Mouse (Mus musculus): Measurements from ENCODE around the gene Xylb. TPM values are rescaled to one million over a fixed set of nuclear protein-coding genes. Genes with fewer than 3 reads are reported as not detected.
A peak's percentile ranks its signal among the peaks of the same experiment; 100 is the strongest.

Xylb gene
- polyA plus RNA-seq, 1 experiment from 2014 or later = 2.4 TPM

DNA sequence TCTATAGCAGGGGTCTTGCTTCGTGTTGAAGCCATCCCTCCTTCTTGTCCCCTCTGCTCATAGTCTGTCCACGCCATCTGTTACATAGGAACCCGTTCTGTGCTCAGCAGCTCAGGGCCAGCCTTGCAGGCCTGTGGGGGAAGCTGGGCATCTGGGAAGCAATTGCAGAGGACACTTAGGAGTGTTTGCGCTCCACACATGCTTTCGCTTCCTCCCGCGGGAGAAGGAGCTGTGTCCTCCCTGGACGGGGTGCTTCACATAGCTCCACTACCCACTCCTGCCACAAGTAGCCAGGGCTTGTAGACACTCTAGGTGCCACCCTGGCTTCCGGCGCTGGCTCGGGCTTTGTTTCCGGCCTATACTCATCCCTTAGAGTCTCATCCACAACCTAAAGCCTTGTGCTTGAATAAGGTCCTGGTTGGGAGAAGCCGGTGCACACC is 68.8 kb downstream of the Xylb start:
- H3K4me3 ChIP-seq = no peak overlapping the region
- peak overlapping the region; percentile 95 for H3K27ac ChIP-seq (ENCODE audit: poor library complexity, severe bottlenecking)
- H3K9me3 ChIP-seq (replicated peaks) = no peaks in the 10 kb centered on the region
- no peak for ATAC-seq (ENCODE audit: insufficient number of reproducible peaks, low FRiP score)
- H3K36me3 ChIP-seq = peaks cover 20% of the 10 kb centered on the region
- peaks cover 59% of the 10 kb centered on the region for H3K4me1 ChIP-seq (replicated peaks)
- 74% methylated on average over 13 of the region's 13 CpGs for WGBS
- no peaks in the 10 kb centered on the region for H3K27me3 ChIP-seq (replicated peaks)
- peak overlapping the region; percentile 51 for H3K9ac ChIP-seq
- peak overlapping the region; percentile 58 for H3K4me2 ChIP-seq

GRCm38 (mm10) chr9:119426483-119426882 is 69.3 kb downstream of the Xylb start:
- no peak overlapping the region for H3K9ac ChIP-seq

DNA sequence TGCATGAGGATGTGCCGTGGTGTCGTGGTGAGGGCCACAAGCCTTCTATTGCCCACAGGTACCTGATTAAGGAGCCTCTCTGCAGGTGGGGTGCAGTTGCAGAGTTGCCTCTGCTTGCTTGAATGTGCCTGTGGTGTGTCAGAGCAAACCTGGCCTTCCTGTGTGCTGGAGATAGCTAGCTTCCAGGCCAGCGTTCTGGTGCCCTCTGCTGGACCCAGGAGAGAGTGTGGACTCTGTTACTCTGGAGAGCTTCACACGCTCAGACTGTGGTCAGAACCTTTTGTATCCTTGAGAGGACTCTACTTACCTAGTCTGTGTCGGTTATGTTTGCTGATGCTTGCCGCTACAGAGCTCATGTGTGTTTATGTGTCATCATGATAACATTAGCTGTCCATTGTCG is 73.1 kb downstream of the Xylb start:
- WGBS = 48% methylated on average over 7 of the region's 7 CpGs
- Histone ChIP-seq H3K36me3 (peaks cover 51% of the 10 kb centered on the region), H3K9me3 (replicated peaks) (no peaks in the 10 kb centered on the region), H3K27me3 (replicated peaks) (no peaks in the 10 kb centered on the region), H3K4me2 (no peak overlapping the region), H3K4me1 (replicated peaks) (peaks cover 27% of the 10 kb centered on the region), H3K4me3 (no peak overlapping the region), H3K9ac (no peak overlapping the region), H3K27ac (ENCODE audit: poor library complexity, severe bottlenecking) (no peak overlapping the region)
- ATAC-seq (ENCODE audit: insufficient number of reproducible peaks, low FRiP score) = 0 out of 2 replicates have a peak, but pooled peaks have one; percentile 46

More at GRCm38 (mm10) chr9:119426483-119426882, 69.3 kb downstream of the Xylb start:
- Histone ChIP-seq H3K4me1 (replicated peaks) (peaks cover 59% of the 10 kb centered on the region), H3K4me2 (no peak overlapping the region), H3K36me3 (peaks cover 23% of the 10 kb centered on the region), H3K27ac (ENCODE audit: poor library complexity, severe bottlenecking) (peak overlapping the region; percentile 95), H3K4me3 (no peak overlapping the region), H3K9me3 (replicated peaks) (no peaks in the 10 kb centered on the region), H3K27me3 (replicated peaks) (no peaks in the 10 kb centered on the region)
- 65% methylated on average over 7 of the region's 7 CpGs for WGBS
- 0 out of 2 replicates have a peak, but pooled peaks have one; percentile 1 for ATAC-seq (ENCODE audit: insufficient number of reproducible peaks, low FRiP score)

DNA sequence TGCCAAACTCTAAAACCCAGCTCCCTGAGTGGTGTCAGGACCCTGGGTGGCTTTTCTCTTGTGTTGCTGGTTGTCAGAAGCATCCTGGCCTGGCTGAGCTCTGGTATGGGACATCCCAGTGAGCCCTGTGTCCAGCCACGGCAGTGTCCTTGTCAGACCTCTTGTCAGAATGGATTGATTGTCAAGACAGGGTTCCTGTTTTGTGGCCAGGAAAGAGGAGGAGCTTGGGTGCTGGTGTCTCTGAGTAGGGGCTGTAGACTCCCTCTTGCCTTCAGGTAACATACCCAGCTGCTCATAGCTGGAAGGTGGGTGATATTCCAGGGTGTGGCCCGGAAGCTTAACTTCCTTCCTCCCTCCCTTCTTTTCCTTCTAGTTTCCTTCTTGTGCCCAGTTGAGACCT is 78.7 kb downstream of the Xylb start:
- 64% methylated on average over 2 of the region's 2 CpGs for WGBS
- no peak for ATAC-seq (ENCODE audit: insufficient number of reproducible peaks, low FRiP score)
- no peak overlapping the region for H3K9ac ChIP-seq
- H3K4me2 ChIP-seq = no peak overlapping the region
- H3K4me3 ChIP-seq = no peak overlapping the region
- H3K4me1 ChIP-seq (replicated peaks) = no peaks in the 10 kb centered on the region
- no peak overlapping the region for H3K27ac ChIP-seq (ENCODE audit: poor library complexity, severe bottlenecking)
- peaks cover 59% of the 10 kb centered on the region for H3K36me3 ChIP-seq
- no peaks in the 10 kb centered on the region for H3K27me3 ChIP-seq (replicated peaks)
- no peaks in the 10 kb centered on the region for H3K9me3 ChIP-seq (replicated peaks)

DNA sequence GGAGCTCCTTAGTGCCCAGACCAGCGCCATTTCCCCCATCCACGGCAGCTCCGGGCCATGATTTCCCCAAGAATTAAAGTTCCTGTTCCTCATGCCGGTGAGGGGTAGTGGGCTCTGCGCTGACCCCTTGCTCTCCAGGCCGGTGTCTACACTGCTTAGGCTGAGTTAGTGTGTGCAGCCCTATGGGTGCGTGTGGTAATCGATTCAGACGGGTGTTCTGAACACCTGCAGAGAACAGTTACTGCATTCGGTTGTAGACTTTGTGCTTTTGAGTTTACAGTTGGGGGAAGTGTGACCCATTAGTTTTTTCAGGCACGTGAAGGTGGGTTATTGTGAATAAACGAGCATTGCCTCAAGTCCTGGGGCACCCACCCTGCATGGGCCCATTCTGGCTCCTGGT is 80.9 kb downstream of the Xylb start:
- no peak overlapping the region for H3K9ac ChIP-seq
- ATAC-seq (ENCODE audit: insufficient number of reproducible peaks, low FRiP score) = no peak
- 92% methylated on average over 12 of the region's 12 CpGs for WGBS
- no peak overlapping the region for H3K4me2 ChIP-seq
- H3K4me1 ChIP-seq (replicated peaks) = no peaks in the 10 kb centered on the region
- peaks cover 43% of the 10 kb centered on the region for H3K36me3 ChIP-seq
- no peaks in the 10 kb centered on the region for H3K27me3 ChIP-seq (replicated peaks)
- no peaks in the 10 kb centered on the region for H3K9me3 ChIP-seq (replicated peaks)
- no peak overlapping the region for H3K27ac ChIP-seq (ENCODE audit: poor library complexity, severe bottlenecking)
- no peak overlapping the region for H3K4me3 ChIP-seq

DNA sequence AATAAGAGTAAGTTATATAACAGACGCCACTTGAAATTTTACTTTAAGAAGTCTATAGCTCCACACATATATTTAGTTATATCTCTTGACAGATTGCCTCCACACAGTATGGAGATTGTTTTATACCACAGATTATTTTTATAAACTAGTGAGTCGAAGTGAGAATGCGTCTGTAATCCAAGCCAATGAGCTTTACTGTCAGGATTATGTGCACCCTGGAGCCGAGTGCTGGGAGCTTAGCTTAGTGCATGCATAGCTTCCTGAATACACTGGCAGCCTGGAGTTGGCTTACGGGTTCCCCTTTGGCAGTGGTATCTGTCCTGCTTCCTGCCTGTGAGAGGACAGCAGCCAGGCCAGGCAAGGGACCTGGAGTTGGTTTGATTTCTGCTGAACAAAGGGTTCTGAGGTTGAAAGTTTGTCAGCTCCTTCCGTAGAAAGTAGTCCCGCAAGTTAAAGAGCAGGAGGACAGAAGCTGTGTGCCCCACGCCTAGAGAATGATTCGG is 81.4 kb downstream of the Xylb start:
- H3K36me3 ChIP-seq = peaks cover 40% of the 10 kb centered on the region
- H3K4me2 ChIP-seq = no peak overlapping the region
- no peaks in the 10 kb centered on the region for H3K9me3 ChIP-seq (replicated peaks)
- no peaks in the 10 kb centered on the region for H3K27me3 ChIP-seq (replicated peaks)
- no peaks in the 10 kb centered on the region for H3K4me1 ChIP-seq (replicated peaks)
- H3K9ac ChIP-seq = no peak overlapping the region
- WGBS = 79% methylated on average over 9 of the region's 9 CpGs
- no peak overlapping the region for H3K27ac ChIP-seq (ENCODE audit: poor library complexity, severe bottlenecking)
- ATAC-seq (ENCODE audit: insufficient number of reproducible peaks, low FRiP score) = no peak
- no peak overlapping the region for H3K4me3 ChIP-seq

Other genes with a start within 250 kb of the Xylb start
- gene Acaa1b, start 200.3 kb upstream of the Xylb start, polyA plus RNA-seq (2016; fragmentation: Nextera tagmentation; extraction: Ambion mirVana) = 0.35 and 0.78 TPM in 2 replicates
- not detected in 2 replicates for gene Gm47289, start 198.2 kb upstream of the Xylb start, polyA plus RNA-seq (2016; fragmentation: Nextera tagmentation; extraction: Ambion mirVana)
- not detected in 2 replicates for gene Slc22a13, start 148.3 kb upstream of the Xylb start, polyA plus RNA-seq (2016; fragmentation: Nextera tagmentation; extraction: Ambion mirVana)
- gene Oxsr1, start 35.0 kb upstream of the Xylb start, polyA plus RNA-seq (2016; fragmentation: Nextera tagmentation; extraction: Ambion mirVana) = 13.5 and 14.9 TPM in 2 replicates
- 82.6 and 85.6 TPM in 2 replicates for gene Acaa1a, start 17.7 kb upstream of the Xylb start, polyA plus RNA-seq (2016; fragmentation: Nextera tagmentation; extraction: Ambion mirVana)
- gene Myd88, start 16.0 kb upstream of the Xylb start, polyA plus RNA-seq (2016; fragmentation: Nextera tagmentation; extraction: Ambion mirVana) = 10.8 and 12.7 TPM in 2 replicates
- gene Slc22a14, start 8.2 kb downstream of the Xylb start, polyA plus RNA-seq (2016; fragmentation: Nextera tagmentation; extraction: Ambion mirVana) = 0.13 TPM in 1 of 2 replicates, not detected in the other
- 23.3 and 28.9 TPM in 2 replicates for gene Acvr2b, start 44.7 kb downstream of the Xylb start, polyA plus RNA-seq (2016; fragmentation: Nextera tagmentation; extraction: Ambion mirVana)
- 15.4 and 15.5 TPM in 2 replicates for gene Exog, start 87.6 kb downstream of the Xylb start, polyA plus RNA-seq (2016; fragmentation: Nextera tagmentation; extraction: Ambion mirVana)
- gene Scn5a, start 221.6 kb downstream of the Xylb start, polyA plus RNA-seq (2016; fragmentation: Nextera tagmentation; extraction: Ambion mirVana) = 15.9 and 18.9 TPM in 2 replicates